Mouse (Mus musculus) cerebellum, adult 2 months (tissue): ENCODE data around the gene Zfp212. TPM values are rescaled to one million over a fixed set of nuclear protein-coding genes. Genes with fewer than 3 reads are reported as not detected.
"Not testable (repeated sequence)": the region's sequence is repeated elsewhere in the genome, so short reads cannot be mapped to it uniquely, and the experiment has no call there.

Experiments
- DNase-seq, 2 experiments: peaks; one replicate each; pipeline ENCODE4 v3.0.0; 2021
- H3K27ac ChIP-seq: fragments of 200-500 bp; 2 replicates; pipeline ENCODE4 v1.5.1; 2012; ENCODE audit warnings: low read length, control low read depth, inconsistent platforms; ENCODE audit not compliant: insufficient read depth
- H3K27me3 ChIP-seq: fragments of 200-500 bp; 2 replicates; pipeline ENCODE4 v1.6.1; 2012; ENCODE audit warnings: inconsistent platforms, mild to moderate bottlenecking, low read length, moderate library complexity; ENCODE audit not compliant: control insufficient read depth, insufficient read depth
- H3K4me1 ChIP-seq: fragments of 200-500 bp; 2 replicates; pipeline ENCODE4 v1.6.1; 2011; ENCODE audit warnings: low read length; ENCODE audit not compliant: control insufficient read depth, insufficient read depth
- H3K4me3 ChIP-seq: fragments of 200-500 bp; replicated peaks from 2 replicates; pipeline ENCODE3; 2011; ENCODE audit warnings: mild to moderate bottlenecking, low read depth, low read length, control low read depth; ENCODE audit not compliant: insufficient read depth
- CTCF ChIP-seq: fragments of 200-500 bp; IDR thresholded peaks from 2 replicates; pipeline ENCODE4 v1.5.1; 2011; ENCODE audit warnings: low read depth, mild to moderate bottlenecking, control low read depth, low read length, moderate library complexity, borderline replicate concordance; ENCODE audit not compliant: insufficient read depth
- POLR2A ChIP-seq: fragments of 200-500 bp; IDR thresholded peaks from 2 replicates; pipeline ENCODE4 v1.6.1; 2011; ENCODE audit warnings: low read length, control low read depth, borderline replicate concordance; ENCODE audit not compliant: insufficient read depth
- WGBS: fragments of 180-500 bp; shearing (Covaris S2); methylation state at CpG from one replicate; pipeline ENCODE4 v1.1.7; 2018; 5-methylcytosine and 5-hydroxymethylcytosine counted together
- polyA plus RNA-seq: library from polyadenylated mRNA; depleted of rRNA; stranded (reverse); fragments of >200 nt; gene quantifications from 2 replicates; pipeline ENCODE4 v1.2.3, GENCODE M21; 2012

Zfp212 gene
- polyA plus RNA-seq, 1 experiment: 17.2 TPM

DNA sequence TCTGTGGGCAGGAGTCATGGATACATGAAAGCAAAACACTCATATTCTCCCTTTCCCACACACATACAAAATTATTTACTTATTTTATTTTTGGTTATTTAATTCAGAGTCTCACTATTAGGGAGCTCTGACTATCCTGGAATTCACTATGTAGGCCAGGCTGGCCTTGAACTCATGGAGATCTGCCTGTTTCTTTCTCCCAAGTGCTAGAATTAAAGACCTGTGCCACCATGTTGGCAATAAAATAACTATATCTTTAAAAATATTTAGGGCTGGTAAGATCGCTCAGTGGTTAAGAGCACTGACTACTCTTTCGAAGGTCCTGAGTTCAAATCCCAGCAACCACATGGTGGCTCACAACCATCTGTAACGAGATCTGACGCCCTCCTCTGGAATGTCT, 27.1 kb downstream of the Zfp212 start:
- no peak for DNase-seq
- Histone ChIP-seq H3K27me3 (no peaks in the 10 kb centered on the region), H3K27ac (no peak overlapping the region), H3K4me3 (no peak overlapping the region), H3K4me1 (no peaks in the 10 kb centered on the region)
- TF ChIP-seq CTCF (no peak), POLR2A (no peak)
- WGBS: 98% methylated on average over 4 of the region's 4 CpGs

DNA sequence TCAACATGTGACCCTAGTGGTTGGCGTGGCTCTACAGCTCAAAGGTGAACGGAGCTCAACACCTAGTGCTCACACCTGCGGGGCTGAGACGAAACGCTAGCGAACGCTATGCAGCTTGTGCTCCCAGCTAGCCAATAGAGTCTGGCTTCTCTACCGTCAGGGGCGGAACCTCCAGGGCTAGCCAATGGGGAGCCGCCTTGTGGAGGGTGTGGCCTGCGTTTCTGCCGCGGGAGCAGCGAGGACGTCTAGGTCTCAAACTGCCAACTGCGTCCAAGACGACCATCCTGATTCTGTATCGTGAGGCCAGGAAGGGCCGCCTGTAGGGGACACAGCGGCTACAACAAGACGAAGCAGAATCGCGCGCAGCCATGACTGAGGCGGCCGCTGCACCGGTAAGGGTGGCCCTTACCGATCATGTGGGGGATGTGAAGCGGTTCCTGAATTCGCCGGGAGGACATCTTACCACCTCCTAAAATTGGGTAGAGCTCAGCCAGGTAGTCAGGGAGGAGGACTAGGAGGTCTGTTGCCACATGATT, 33.0 kb downstream of the Zfp212 start, which contains the start of gene Zfp956:
TSS of gene Zfp956 (plus strand) at position 200 of the 536 bp plus-strand sequence.
- peak; percentile 97 for DNase-seq
- peaks cover 9% of the 10 kb centered on the region for H3K4me1 ChIP-seq
- H3K27ac ChIP-seq: peak within 1 kb of the TSS; percentile 72
- WGBS: under 1% methylated on average over 31 of the region's 31 CpGs
- TF ChIP-seq POLR2A (peak; percentile 87; the same call in 1 of the 2 replicates), CTCF (no peak)
- peak within 1 kb of the TSS; percentile 77 for H3K4me3 ChIP-seq
- H3K27me3 ChIP-seq: no peaks in the 10 kb centered on the region

- Histone ChIP-seq H3K27ac (no peak overlapping the region), H3K27me3 (no peaks in the 10 kb centered on the region), H3K4me3 (no peak overlapping the region), H3K4me1 (peaks cover 9% of the 10 kb centered on the region)
- WGBS: 76% methylated on average over 3 of the region's 3 CpGs
- TF ChIP-seq POLR2A: no peak
- no peak for TF ChIP-seq CTCF
- DNase-seq: no peak
These were observed 34.1 kb downstream of the Zfp212 start for GRCm38 (mm10) chr6:47954425-47954824.

- peaks cover 9% of the 10 kb centered on the region for H3K4me1 ChIP-seq
- H3K4me3 ChIP-seq: no peak overlapping the region
- TF ChIP-seq CTCF (no peak), POLR2A (no peak)
- no peak for DNase-seq
- H3K27me3 ChIP-seq: no peaks in the 10 kb centered on the region
- no peak overlapping the region for H3K27ac ChIP-seq
These were observed 37.5 kb downstream of the Zfp212 start for GRCm38 (mm10) chr6:47957816-47958215.

DNA sequence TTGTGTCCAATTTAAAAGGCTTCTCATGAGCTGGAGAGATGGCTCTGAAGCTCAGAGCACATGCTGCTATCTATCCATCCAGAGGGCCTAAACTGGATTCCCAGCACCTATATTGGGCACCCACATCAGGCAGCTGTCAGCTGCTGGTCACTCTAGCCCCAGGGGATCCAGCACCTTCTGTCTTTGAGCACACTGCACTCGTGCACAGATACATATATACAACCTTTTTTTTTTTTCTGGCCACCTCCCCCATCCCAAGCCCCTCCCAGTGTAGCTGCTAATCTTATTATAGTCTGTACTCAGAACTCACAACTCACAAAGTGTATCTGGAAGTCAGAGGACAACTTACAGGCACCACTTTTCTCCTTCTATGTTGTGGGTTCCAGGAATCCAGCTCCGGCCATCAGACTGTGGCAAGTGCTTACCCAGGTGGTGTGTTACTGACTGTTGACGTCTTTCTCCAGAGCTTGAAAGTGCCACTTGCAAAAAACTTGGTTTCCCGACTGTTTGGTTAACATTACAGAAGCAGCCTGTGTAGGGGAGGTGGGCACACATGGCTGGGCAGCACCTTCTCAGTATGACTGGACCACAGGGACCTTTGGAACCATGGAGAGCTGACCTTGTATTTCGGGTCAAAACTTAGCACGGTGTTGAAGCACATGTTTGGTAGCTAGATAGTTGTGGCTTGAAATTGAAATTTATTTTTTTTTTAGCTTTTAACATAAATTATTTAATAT, 40.6 kb downstream of the Zfp212 start:
- no peak for DNase-seq
- Histone ChIP-seq H3K27ac (no peak overlapping the region), H3K4me3 (no peak overlapping the region), H3K4me1 (peaks cover under 1% of the 10 kb centered on the region; the same call in 1 of the 2 replicates), H3K27me3 (no peaks in the 10 kb centered on the region)
- 81% methylated on average over 6 of the region's 6 CpGs for WGBS
- no peak for TF ChIP-seq CTCF
- TF ChIP-seq POLR2A: no peak

- DNase-seq: no peak
These were observed 42.8 kb downstream of the Zfp212 start for GRCm38 (mm10) chr6:47963051-47963450.

GRCm38 (mm10) chr6:47968166-47968565, 47.9 kb downstream of the Zfp212 start:
- H3K4me1 ChIP-seq, H3K27ac ChIP-seq, DNase-seq, H3K4me3 ChIP-seq, H3K27me3 ChIP-seq: not testable (repeated sequence)
- WGBS: 76% methylated on average over 1 of the region's 1 CpGs

More at GRCm38 (mm10) chr6:47963051-47963450, 42.8 kb downstream of the Zfp212 start:
- TF ChIP-seq POLR2A (no peak), CTCF (no peak)
- Histone ChIP-seq H3K27ac (no peak overlapping the region), H3K27me3 (no peaks in the 10 kb centered on the region), H3K4me1 (no peaks in the 10 kb centered on the region), H3K4me3 (no peak overlapping the region)
- 77% methylated on average over 7 of the region's 7 CpGs for WGBS

- Histone ChIP-seq H3K27ac (no peak overlapping the region), H3K4me3 (no peak overlapping the region), H3K4me1 (no peaks in the 10 kb centered on the region), H3K27me3 (no peaks in the 10 kb centered on the region)
- DNase-seq: no peak
- TF ChIP-seq POLR2A (no peak), CTCF (no peak)
- WGBS: 93% methylated on average over 1 of the region's 1 CpGs
These were observed 54.3 kb downstream of the Zfp212 start for GRCm38 (mm10) chr6:47974599-47974998.
